Mouse (Mus musculus): Measurements from ENCODE around the gene Cnksr1.

Gene Cnksr1

GRCm38 (mm10) chr4:134203340-134203896 lies 34.8 kb downstream of the Cnksr1 start:
- DNase-seq (ENCODE audit: low spot score), result no peak

GRCm38 (mm10) chr4:134202904-134203303 lies 35.3 kb downstream of the Cnksr1 start, which contains the start of gene Gm7534:
Gene Gm7534 (minus strand): TSS chr4:134203004.
- no peak for DNase-seq (ENCODE audit: low spot score)

- no peak for DNase-seq (ENCODE audit: low spot score)
Observed at GRCm38 (mm10) chr4:134199371-134199770, 38.8 kb downstream of the Cnksr1 start.

GRCm38 (mm10) chr4:134186268-134186667 lies 51.9 kb downstream of the Cnksr1 start:
- DNase-seq (ENCODE audit: low spot score), result peak; percentile 51

GRCm38 (mm10) chr4:134185569-134185968 lies 52.6 kb downstream of the Cnksr1 start:
- no peak for DNase-seq (ENCODE audit: low spot score)

- DNase-seq (ENCODE audit: low spot score), result no peak
Observed at GRCm38 (mm10) chr4:134183711-134184110, 54.5 kb downstream of the Cnksr1 start.

- no peak for DNase-seq (ENCODE audit: low spot score)
Observed at GRCm38 (mm10) chr4:134181825-134182224, 56.4 kb downstream of the Cnksr1 start.

- DNase-seq (ENCODE audit: low spot score), result no peak
Observed at GRCm38 (mm10) chr4:134181112-134181511, 57.1 kb downstream of the Cnksr1 start.
